23 mouse cellular contexts compared by ENCODE assay signal in the genomic region with DNA sequence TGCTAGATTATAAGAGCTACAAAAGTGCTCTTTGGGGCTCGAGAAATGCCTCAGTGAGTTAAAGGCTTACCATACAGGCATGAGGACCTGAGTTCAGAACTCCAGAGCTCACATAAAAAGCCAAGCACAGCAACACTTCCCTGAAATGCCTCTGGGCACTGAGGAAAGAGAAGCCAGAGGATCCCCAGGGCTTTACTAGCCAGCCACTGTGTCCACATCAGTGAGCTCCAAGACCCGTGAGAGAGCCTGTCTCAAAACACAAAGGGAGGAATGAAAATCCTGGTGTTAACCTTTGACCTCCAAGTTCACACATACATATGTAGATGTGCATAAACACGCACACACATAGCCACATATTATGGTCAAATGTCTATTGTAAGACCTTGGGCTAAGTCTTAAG.
DNase-seq lines count a peak whose midpoint lies in the region; ATAC-seq lines count a peak whose summit lies in the region.
"Had no signal": no experiment of that assay in that cellular context is flagged by ENCODE, and none has a peak within 500 bp of the region (broad histone marks: within the 10 kb centered on the region; RNA-seq: fewer than 3 reads in every experiment).

No protein-coding gene starts in this region.

- H3K9me3 ChIP-seq in forebrain, embryonic 11.5 days (ENCODE audit: control insufficient read depth, low read length), result no peaks in the 10 kb centered on the region
- H3K9me3 ChIP-seq in forebrain, embryonic 16.5 days (ENCODE audit: control insufficient read depth, low read length), result no peaks in the 10 kb centered on the region
- H3K9me3 ChIP-seq in kidney, embryonic 15.5 days (replicated peaks), result no peaks in the 10 kb centered on the region
- H3K9me3 ChIP-seq in midbrain, embryonic 12.5 days, result no peaks in the 10 kb centered on the region
- no peaks in the 10 kb centered on the region for H3K9me3 ChIP-seq in midbrain, embryonic 15.5 days
- H3K9me3 ChIP-seq: embryonic facial prominence, embryonic 12.5 days; forebrain, embryonic 12.5 days; G1E; heart, embryonic 13.5 days; hindbrain, embryonic 15.5 days had no signal

- no peak overlapping the region for H3K27ac ChIP-seq in forebrain, embryonic 11.5 days (ENCODE audit: low read depth, low read length)
- no peak overlapping the region for H3K27ac ChIP-seq in forebrain, embryonic 16.5 days (ENCODE audit: low read length)
- peak overlapping the region; percentile 76 for H3K27ac ChIP-seq in kidney, embryonic 15.5 days
- no peak overlapping the region for H3K27ac ChIP-seq in midbrain, embryonic 12.5 days (replicated peaks)
- H3K27ac ChIP-seq in midbrain, embryonic 15.5 days, result no peak overlapping the region
- H3K27ac ChIP-seq: embryonic facial prominence, embryonic 12.5 days; forebrain, embryonic 12.5 days; heart, embryonic 13.5 days; hindbrain, embryonic 15.5 days had no signal

- no peak overlapping the region for H3K4me3 ChIP-seq in forebrain, embryonic 11.5 days (ENCODE audit: low read depth, low read length)
- H3K4me3 ChIP-seq in forebrain, embryonic 16.5 days (replicated peaks; ENCODE audit: low read length), result no peak overlapping the region
- no peak overlapping the region for H3K4me3 ChIP-seq in kidney, embryonic 15.5 days (replicated peaks)
- no peak overlapping the region for H3K4me3 ChIP-seq in midbrain, embryonic 12.5 days
- no peak overlapping the region for H3K4me3 ChIP-seq in midbrain, embryonic 15.5 days
- H3K4me3 ChIP-seq: embryonic facial prominence, embryonic 12.5 days; forebrain, embryonic 12.5 days; heart, embryonic 13.5 days; hindbrain, embryonic 15.5 days had no signal

- no peaks in the 10 kb centered on the region for H3K36me3 ChIP-seq in forebrain, embryonic 11.5 days (ENCODE audit: control insufficient read depth, insufficient read depth, low read length)
- no peaks in the 10 kb centered on the region for H3K36me3 ChIP-seq in forebrain, embryonic 16.5 days (ENCODE audit: control insufficient read depth, insufficient read depth)
- no peaks in the 10 kb centered on the region for H3K36me3 ChIP-seq in kidney, embryonic 15.5 days
- no peaks in the 10 kb centered on the region for H3K36me3 ChIP-seq in midbrain, embryonic 12.5 days
- H3K36me3 ChIP-seq in midbrain, embryonic 15.5 days (replicated peaks), result no peaks in the 10 kb centered on the region
- H3K36me3 ChIP-seq: embryonic facial prominence, embryonic 12.5 days; forebrain, embryonic 12.5 days; G1E; heart, embryonic 13.5 days; hindbrain, embryonic 15.5 days had no signal

- WGBS in forebrain, embryonic 11.5 days, result 21% methylated on average over 3 of the region's 3 CpGs
- WGBS in forebrain, embryonic 16.5 days, result 31% methylated on average over 3 of the region's 3 CpGs
- 46% methylated on average over 3 of the region's 3 CpGs for WGBS in kidney, embryonic 15.5 days
- 11% methylated on average over 3 of the region's 3 CpGs for WGBS in midbrain, embryonic 12.5 days
- 15% methylated on average over 3 of the region's 3 CpGs for WGBS in midbrain, embryonic 15.5 days

- H3K27me3 ChIP-seq in forebrain, embryonic 11.5 days (ENCODE audit: control insufficient read depth, insufficient read depth, low read length), result no peaks in the 10 kb centered on the region
- H3K27me3 ChIP-seq in forebrain, embryonic 16.5 days (replicated peaks; ENCODE audit: control insufficient read depth, insufficient read depth, low read length), result no peaks in the 10 kb centered on the region
- H3K27me3 ChIP-seq in kidney, embryonic 15.5 days, result no peaks in the 10 kb centered on the region
- no peaks in the 10 kb centered on the region for H3K27me3 ChIP-seq in midbrain, embryonic 12.5 days
- no peaks in the 10 kb centered on the region for H3K27me3 ChIP-seq in midbrain, embryonic 15.5 days (replicated peaks)
- H3K27me3 ChIP-seq: embryonic facial prominence, embryonic 12.5 days; forebrain, embryonic 12.5 days; heart, embryonic 13.5 days; hindbrain, embryonic 15.5 days had no signal

- DNase-seq in forebrain, embryonic 11.5 days (ENCODE audit: low spot score), result no peak
- no peak for DNase-seq in kidney, adult 18-20 months
- DNase-seq in frontal cortex, adult 2 months (ENCODE audit: extremely low spot score in 1 of 2, low spot score in 1 of 2), result no peak
- DNase-seq in urinary bladder, adult 18-20 months (ENCODE audit: low spot score in 2 of 2), result no peak
- DNase-seq: adrenal gland, postnatal 10 days; B cell, adult 2 months; cerebellum, adult 11 months; cerebellum, adult 8-10 months; cerebellum, postnatal 14 days; forebrain, postnatal 0 days; gastrocnemius, postnatal 36 days; heart, adult 11 months; heart, postnatal 36 days had no signal

- H3K9ac ChIP-seq in forebrain, embryonic 11.5 days (ENCODE audit: low read length), result no peak overlapping the region
- no peak overlapping the region for H3K9ac ChIP-seq in forebrain, embryonic 16.5 days (replicated peaks; ENCODE audit: low read depth, low read length)
- H3K9ac ChIP-seq in kidney, embryonic 15.5 days, result no peak overlapping the region
- H3K9ac ChIP-seq in midbrain, embryonic 12.5 days (replicated peaks), result no peak overlapping the region
- H3K9ac ChIP-seq in midbrain, embryonic 15.5 days, result no peak overlapping the region
- H3K9ac ChIP-seq: embryonic facial prominence, embryonic 12.5 days; forebrain, embryonic 12.5 days; forebrain, postnatal 0 days; heart, embryonic 13.5 days; hindbrain, embryonic 15.5 days had no signal

- H3K4me2 ChIP-seq in forebrain, embryonic 11.5 days (ENCODE audit: low read depth, low read length, severe bottlenecking), result no peak overlapping the region
- no peak overlapping the region for H3K4me2 ChIP-seq in forebrain, embryonic 16.5 days (ENCODE audit: low read length)
- H3K4me2 ChIP-seq in kidney, embryonic 15.5 days, result no peak overlapping the region
- H3K4me2 ChIP-seq in midbrain, embryonic 12.5 days (replicated peaks), result no peak overlapping the region
- no peak overlapping the region for H3K4me2 ChIP-seq in midbrain, embryonic 15.5 days
- H3K4me2 ChIP-seq: embryonic facial prominence, embryonic 12.5 days; forebrain, embryonic 12.5 days; heart, embryonic 13.5 days; hindbrain, embryonic 15.5 days had no signal

- peak; percentile 36; the same call in 1 of the 2 replicates for ATAC-seq in forebrain, embryonic 11.5 days (replicated peaks; ENCODE audit: low FRiP score)
- ATAC-seq in forebrain, embryonic 16.5 days, result no peak
- ATAC-seq in kidney, embryonic 15.5 days (replicated peaks; ENCODE audit: low FRiP score), result 0 out of 2 replicates have a peak, but pooled peaks have one; percentile 14
- ATAC-seq in midbrain, embryonic 12.5 days (ENCODE audit: low FRiP score, low read depth), result peak; percentile 38; the same call in 1 of the 2 replicates
- no peak for ATAC-seq in midbrain, embryonic 15.5 days (replicated peaks)
- ATAC-seq: CD4-positive, CD25-positive, alpha-beta regulatory T cell, adult 4 months; forebrain, postnatal 0 days had no signal

- no peaks in the 10 kb centered on the region for H3K4me1 ChIP-seq in forebrain, embryonic 11.5 days (replicated peaks; ENCODE audit: control insufficient read depth, insufficient read depth, low read length)
- no peaks in the 10 kb centered on the region for H3K4me1 ChIP-seq in forebrain, embryonic 16.5 days (replicated peaks; ENCODE audit: control insufficient read depth, insufficient read depth, low read length)
- H3K4me1 ChIP-seq in kidney, embryonic 15.5 days, result peaks cover 10% of the 10 kb centered on the region
- H3K4me1 ChIP-seq in midbrain, embryonic 12.5 days, result peaks cover 4% of the 10 kb centered on the region; the same call in 1 of the 2 replicates
- H3K4me1 ChIP-seq in midbrain, embryonic 15.5 days, result no peaks in the 10 kb centered on the region
- H3K4me1 ChIP-seq: embryonic facial prominence, embryonic 12.5 days; forebrain, embryonic 12.5 days; heart, embryonic 13.5 days; hindbrain, embryonic 15.5 days had no signal

Comparison
In these comparisons a context has a peak if more than half of its experiments do, and no peak if none do; other contexts are left out.
1. ATAC-seq: peak in forebrain, embryonic 11.5 days (single experiment), kidney, embryonic 15.5 days (single experiment) and midbrain, embryonic 12.5 days (single experiment); none in forebrain, embryonic 16.5 days (single experiment) and midbrain, embryonic 15.5 days (single experiment).